Mouse (Mus musculus) kidney, adult 2 months (tissue): ENCODE measurements at regions not wholly inside any gene's neighbourhood (a gene's known extent, or its start where the extent isn't known, plus 50 kb on each side); places are given as distances from the start of the nearest gene placed in this dataset.

Experiments
- CTCF ChIP-seq: fragments of 200-500 bp; conservative IDR thresholded peaks from 2 replicates; pipeline ENCODE4 v1.5.1; 2011; ENCODE audit warnings: low read depth, mild to moderate bottlenecking, control low read depth, low read length, moderate library complexity, mixed read lengths; ENCODE audit not compliant: insufficient read depth, insufficient read length
- POLR2A ChIP-seq: fragments of 200-500 bp; IDR thresholded peaks from one replicate; pipeline ENCODE4 v1.6.1; 2011; ENCODE audit warnings: low read depth, low read length, control low read depth

GRCm38 (mm10) chr16:25066822-25067221 lies 219.8 kb upstream of the Tprg start:
- TF ChIP-seq CTCF: no peak
- TF ChIP-seq POLR2A: no peak
